Mouse (Mus musculus) heart, adult 2 months (tissue): ENCODE results near the gene Purb.
A peak's percentile ranks its signal among the peaks of the same experiment; 100 is the strongest.

Experiments used
- CTCF ChIP-seq: fragments of 200-600 bp; IDR thresholded peaks from 2 replicates; pipeline ENCODE4 v1.8.1; 2022; ENCODE audit warnings: antibody characterized with exemption, mild to moderate bottlenecking, moderate library complexity
- EP300 ChIP-seq: fragments of 200-500 bp; IDR thresholded peaks from 2 replicates; pipeline ENCODE4 v1.6.1; 2011; ENCODE audit warnings: low read depth, low read length, control low read depth; ENCODE audit not compliant: insufficient read depth
- POLR2A ChIP-seq: fragments of 200-500 bp; IDR thresholded peaks from 2 replicates; pipeline ENCODE4 v1.6.1; 2011; ENCODE audit warnings: mild to moderate bottlenecking, low read depth, low read length, control low read depth; ENCODE audit not compliant: insufficient read depth

GRCm38 (mm10) chr11:6475867-6476484, at the start of gene Purb:
- TF ChIP-seq POLR2A (peak; percentile 95), CTCF (peak; percentile 16; the same call in 1 of the 2 replicates), EP300 (0 out of 2 replicates have a peak, but pooled peaks have one; percentile 29)
